Mouse (Mus musculus): ENCODE measurements around the gene Chn2.

- TF ChIP-seq CTCF (conservative IDR thresholded peaks at IDR 0.05 in 1 of 2, IDR thresholded peaks at IDR 0.05 in 1 of 2; ENCODE audit: low read depth in 2 of 2, low read length in 2 of 2) (no peak), RCOR1 (conservative IDR thresholded peaks at IDR 0.05; ENCODE audit: low read depth, low read length) (no peak), ZMIZ1 (IDR thresholded peaks at IDR 0.05; ENCODE audit: low read depth, low read length) (no peak), USF1 (IDR thresholded peaks at IDR 0.05; ENCODE audit: low read depth, low read length) (no peak), MYC (IDR thresholded peaks at IDR 0.05; ENCODE audit: low read depth, low read length) (no peak), MXI1 (IDR thresholded peaks at IDR 0.05; ENCODE audit: low read depth, low read length) (no peak), POLR2A (IDR thresholded peaks at IDR 0.05; ENCODE audit: low read depth, low read length) (no peak), ZC3H11A (IDR thresholded peaks at IDR 0.05; ENCODE audit: low read depth, low read length) (no peak), MAFK (IDR thresholded peaks at IDR 0.05; ENCODE audit: insufficient replicate concordance, low read length) (no peak), IRF4 (IDR thresholded peaks at IDR 0.05; ENCODE audit: low read depth, low read length) (no peak), EP300 (IDR thresholded peaks at IDR 0.05; ENCODE audit: low read length) (no peak)
Observed at GRCm38 (mm10) chr6:54161246-54161645, 121.9 kb downstream of the Chn2 start.
